Mouse (Mus musculus) heart, postnatal 0 days (tissue): ENCODE results near the gene Filip1. TPM values are rescaled to one million over a fixed set of nuclear protein-coding genes. Genes with fewer than 3 reads are reported as not detected.

ENCODE experiments used
- ATAC-seq: fragments of 200-750 bp; cut with Nextera tagmentation; 2 replicates; pipeline ENCODE4 v1.8.0; 2017; ENCODE audit warnings: low read depth, moderate number of reproducible peaks, moderate library complexity; ENCODE audit not compliant: insufficient read depth
- DNase-seq: peaks from one replicate; pipeline ENCODE4 v3.0.0-alpha.2; 2016; ENCODE audit warnings: low spot score
- H3K27ac ChIP-seq: fragments of 300-500 bp; sonication (generic); 2 replicates; pipeline ENCODE4 v1.5.1; 2014; ENCODE audit warnings: low read depth, mild to moderate bottlenecking
- H3K27me3 ChIP-seq: fragments of 300-500 bp; sonication (generic); 2 replicates; pipeline ENCODE4 v1.6.1; 2014; ENCODE audit warnings: low read length, mixed read lengths; ENCODE audit not compliant: control insufficient read depth, insufficient read depth
- H3K36me3 ChIP-seq: fragments of 300-500 bp; sonication (generic); replicated peaks from 2 replicates; pipeline ENCODE4 v1.6.1; 2014; ENCODE audit warnings: low read length, mixed read lengths; ENCODE audit not compliant: control insufficient read depth, insufficient read depth
- H3K4me1 ChIP-seq: fragments of 300-500 bp; sonication (generic); 2 replicates; pipeline ENCODE4 v1.6.1; 2014; ENCODE audit warnings: antibody characterized with exemption; ENCODE audit not compliant: control insufficient read depth, insufficient read depth
- H3K4me2 ChIP-seq: fragments of 300-500 bp; sonication (generic); 2 replicates; pipeline ENCODE4 v1.6.1; 2014; ENCODE audit warnings: low read depth, mild to moderate bottlenecking, low read length, moderate library complexity
- H3K4me3 ChIP-seq: fragments of 300-500 bp; sonication (generic); 2 replicates; pipeline ENCODE4 v1.5.1; 2014; ENCODE audit warnings: low read depth, low read length
- H3K9ac ChIP-seq: fragments of 300-500 bp; sonication (generic); replicated peaks from 2 replicates; pipeline ENCODE4 v1.6.1; 2014; ENCODE audit warnings: low read depth, low read length, mixed read lengths
- H3K9me3 ChIP-seq: fragments of 300-500 bp; sonication (generic); replicated peaks from 2 replicates; pipeline ENCODE4 v1.6.1; 2016; ENCODE audit warnings: low read length; ENCODE audit not compliant: control insufficient read depth
- CTCF ChIP-seq: IDR thresholded peaks from 2 replicates; pipeline ENCODE4 v1.5.1; 2016; ENCODE audit warnings: antibody characterized with exemption, control low read depth, low read depth
- EP300 ChIP-seq: IDR thresholded peaks from 2 replicates; pipeline ENCODE4 v1.6.1; 2016; ENCODE audit warnings: antibody characterized with exemption, low read depth
- WGBS: fragments of 180-500 bp; shearing (Covaris S2); extraction: QIAGEN DNeasy Blood & Tissue Kit; methylation state at CpG from one replicate; pipeline ENCODE4 v1.1.7; 2014; 5-methylcytosine and 5-hydroxymethylcytosine counted together
- polyA plus RNA-seq: library from polyadenylated mRNA; unstranded; fragments of >200 nt; fragmentation: Nextera tagmentation; extraction: Ambion mirVana; gene quantifications from 2 replicates; pipeline ENCODE4 v1.2.1, GENCODE M21; 2015
- total RNA-seq: library from RNA; depleted of rRNA; stranded (reverse); fragments of >200 nt; gene quantifications from 2 replicates; pipeline ENCODE4 v1.2.3, GENCODE M21; 2014; ENCODE audit warnings: low replicate concordance

Filip1 gene
- total and polyA plus RNA-seq, 2 experiments from 2014 or later, result 27.4 to 39.0 TPM

DNA sequence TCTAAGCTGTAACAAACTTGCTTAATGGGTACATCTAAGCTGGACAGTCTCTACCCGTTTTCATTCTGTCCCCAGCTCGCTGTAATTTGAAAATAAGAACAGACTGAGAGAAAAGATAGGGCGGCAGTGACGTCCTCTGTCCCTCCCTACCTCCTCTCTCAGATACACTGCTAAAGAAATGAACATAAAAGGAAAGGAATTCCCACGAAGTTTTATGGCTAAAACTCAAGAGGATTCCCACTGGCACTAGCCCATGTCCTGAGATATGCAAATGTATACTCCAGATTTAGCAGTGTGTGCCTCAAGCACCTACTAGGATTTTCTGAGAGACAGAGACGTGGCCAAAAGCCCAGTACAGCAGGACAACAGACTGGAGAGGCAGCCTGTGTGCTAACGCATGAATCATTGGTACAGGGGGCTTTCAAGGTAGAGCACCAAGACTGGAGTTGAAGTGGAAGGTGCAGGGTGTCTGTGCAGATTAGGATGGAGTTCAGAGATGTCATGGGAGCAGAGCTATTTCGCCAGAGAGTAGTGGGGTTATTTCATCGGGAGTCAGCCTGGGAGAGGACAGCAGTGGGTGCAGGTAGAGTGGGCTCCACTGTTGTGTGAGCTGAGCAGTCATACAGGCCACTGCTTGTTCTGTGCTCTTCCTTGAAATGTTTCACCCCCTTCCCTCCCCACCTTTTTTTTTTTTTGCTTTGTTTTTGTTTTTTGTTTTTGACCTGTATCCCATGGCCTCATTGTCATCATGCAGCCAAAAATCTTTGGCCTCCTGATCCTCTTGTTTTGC, 92.7 kb downstream of the Filip1 start:
- H3K27me3 ChIP-seq, result no peaks in the 10 kb centered on the region
- peaks cover 45% of the 10 kb centered on the region for H3K4me1 ChIP-seq
- ATAC-seq, result peak; percentile 71
- peaks cover 5% of the 10 kb centered on the region; the same call in 1 of the 2 replicates for H3K36me3 ChIP-seq
- peak overlapping the region; percentile 25 for H3K4me3 ChIP-seq
- peak; percentile 79 for DNase-seq
- WGBS, result 11% methylated on average over 9 of the region's 9 CpGs
- peak overlapping the region; percentile 56 for H3K4me2 ChIP-seq
- H3K9me3 ChIP-seq, result no peaks in the 10 kb centered on the region
- TF ChIP-seq CTCF (no peak), EP300 (no peak)
- H3K9ac ChIP-seq, result peak overlapping the region; percentile 46
- H3K27ac ChIP-seq, result peak overlapping the region; percentile 94

DNA sequence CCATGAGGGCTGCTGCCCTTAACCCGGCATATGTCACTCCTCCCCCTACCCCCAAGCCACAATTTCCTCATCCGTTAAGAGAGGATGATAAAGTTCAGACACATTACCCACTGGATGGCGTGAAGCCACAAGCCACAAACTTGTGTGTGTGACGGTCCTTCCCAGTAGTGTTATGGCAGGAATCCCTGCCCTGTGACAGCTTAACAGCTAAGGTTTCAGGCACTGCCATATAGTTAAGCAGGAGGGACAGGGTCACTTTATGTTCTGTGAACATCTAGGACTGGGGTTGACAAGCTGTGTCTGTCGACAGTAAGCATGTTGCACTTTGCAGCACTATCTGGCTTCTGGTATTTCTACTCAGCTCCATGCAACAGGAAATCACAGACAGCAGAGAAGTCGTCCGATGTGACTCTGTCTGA, 93.3 kb downstream of the Filip1 start:
- Histone ChIP-seq H3K36me3 (peaks cover 5% of the 10 kb centered on the region; the same call in 1 of the 2 replicates), H3K9ac (peak overlapping the region; percentile 46; the same call in 1 of the 2 replicates), H3K4me1 (peaks cover 45% of the 10 kb centered on the region), H3K27me3 (no peaks in the 10 kb centered on the region), H3K4me2 (peak overlapping the region; percentile 56), H3K27ac (peak overlapping the region; percentile 94), H3K4me3 (peak overlapping the region; percentile 25), H3K9me3 (no peaks in the 10 kb centered on the region)
- 11% methylated on average over 7 of the region's 7 CpGs for WGBS
- no peak for DNase-seq
- peak; percentile 76 for ATAC-seq
- TF ChIP-seq EP300 (no peak), CTCF (no peak)

DNA sequence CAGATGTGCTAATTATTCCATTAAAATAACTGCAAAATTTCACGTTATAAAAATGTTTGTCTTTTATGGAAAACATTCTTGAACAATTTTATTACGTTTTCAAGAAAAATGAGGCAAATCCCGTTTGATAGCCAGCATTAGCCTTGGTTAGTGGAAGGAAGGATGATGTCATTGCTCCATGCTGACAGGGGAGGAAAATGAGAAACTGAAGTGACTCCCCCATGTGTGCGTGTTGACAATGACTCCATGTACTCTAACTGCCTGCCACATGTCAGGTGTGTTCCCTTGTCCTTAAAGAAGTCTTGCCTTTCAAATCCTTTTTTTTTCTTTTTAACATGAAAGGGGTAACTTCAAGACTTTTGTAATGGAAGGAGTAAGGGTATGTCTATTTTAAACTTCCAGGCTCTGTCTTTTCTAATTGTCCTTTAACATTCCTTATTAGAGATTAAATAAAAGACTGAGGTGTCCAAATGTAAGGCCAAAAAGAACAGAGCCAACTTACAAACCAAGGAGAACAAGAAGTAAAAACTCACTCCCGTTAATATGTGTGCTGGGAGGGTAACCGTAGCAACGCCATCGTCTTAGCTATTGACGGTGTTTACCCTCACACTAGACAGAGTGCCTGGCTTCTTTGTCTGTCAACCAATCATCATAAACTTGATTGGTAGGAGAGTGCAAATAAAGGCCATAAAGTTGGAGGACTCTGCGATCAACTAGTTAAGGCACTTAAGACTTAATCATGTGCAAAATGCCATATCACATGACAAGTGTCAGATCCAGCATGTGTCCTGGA, 94.1 kb downstream of the Filip1 start:
- Histone ChIP-seq H3K4me2 (no peak overlapping the region), H3K9me3 (no peaks in the 10 kb centered on the region), H3K4me3 (no peak overlapping the region), H3K36me3 (peaks cover 5% of the 10 kb centered on the region; the same call in 1 of the 2 replicates), H3K27me3 (no peaks in the 10 kb centered on the region), H3K4me1 (peaks cover 45% of the 10 kb centered on the region), H3K9ac (no peak overlapping the region), H3K27ac (peak overlapping the region; percentile 94)
- ATAC-seq (no peak), DNase-seq (peak; percentile 56)
- whole genome bisulfite sequencing, result 56% methylated on average over 10 of the region's 10 CpGs
- TF ChIP-seq CTCF (no peak), EP300 (no peak)

GRCm38 (mm10) chr9:79914276-79914675, 98.4 kb downstream of the Filip1 start:
- no peaks in the 10 kb centered on the region for H3K9me3 ChIP-seq
- no peak for TF ChIP-seq CTCF
- TF ChIP-seq EP300, result no peak
- 37% methylated on average over 4 of the region's 4 CpGs for WGBS
- H3K36me3 ChIP-seq, result peaks cover 5% of the 10 kb centered on the region; the same call in 1 of the 2 replicates
- no peak overlapping the region for H3K4me2 ChIP-seq
- no peak overlapping the region for H3K4me3 ChIP-seq
- no peak overlapping the region for H3K9ac ChIP-seq
- peaks cover 15% of the 10 kb centered on the region for H3K4me1 ChIP-seq
- H3K27ac ChIP-seq, result no peak overlapping the region
- ATAC-seq, result no peak
- DNase-seq, result no peak
- H3K27me3 ChIP-seq, result no peaks in the 10 kb centered on the region

GRCm38 (mm10) chr9:79912971-79913370, 99.7 kb downstream of the Filip1 start:
- no peak overlapping the region for H3K27ac ChIP-seq
- 81% methylated on average over 5 of the region's 5 CpGs for WGBS
- no peak for DNase-seq
- no peaks in the 10 kb centered on the region for H3K27me3 ChIP-seq
- H3K9ac ChIP-seq, result no peak overlapping the region
- no peak for TF ChIP-seq EP300
- TF ChIP-seq CTCF, result no peak
- no peak overlapping the region for H3K4me3 ChIP-seq
- H3K4me2 ChIP-seq, result no peak overlapping the region
- no peak for ATAC-seq
- H3K4me1 ChIP-seq, result peaks cover 2% of the 10 kb centered on the region; the same call in 1 of the 2 replicates
- no peaks in the 10 kb centered on the region for H3K9me3 ChIP-seq
- peaks cover 5% of the 10 kb centered on the region; the same call in 1 of the 2 replicates for H3K36me3 ChIP-seq
